In genomic region chr9:41575826-41576225, GRCm38 (mm10) we compare ENCODE assay signal across 14 mouse cellular contexts.
A peak's percentile ranks its signal among the peaks of the same experiment; 100 is the strongest.
DNase-seq lines count a peak whose midpoint lies in the region; ATAC-seq and TF ChIP-seq lines count a peak whose summit lies in the region.
"Had no signal": no experiment of that assay in that cellular context is flagged by ENCODE, and none has a peak within 500 bp of the region (broad histone marks: within the 10 kb centered on the region; RNA-seq: fewer than 3 reads in every experiment).

No protein-coding gene starts in this region.

- H3K36me3 ChIP-seq in embryonic facial prominence, embryonic 13.5 days, result no peaks in the 10 kb centered on the region
- H3K36me3 ChIP-seq in hindbrain, embryonic 12.5 days, result no peaks in the 10 kb centered on the region
- H3K36me3 ChIP-seq in midbrain, embryonic 12.5 days, result no peaks in the 10 kb centered on the region

- TF ChIP-seq CTCF in gastrocnemius, adult 2 months (IDR thresholded peaks at IDR 0.05), result no peak

- no peaks in the 10 kb centered on the region for H3K9me3 ChIP-seq in embryonic facial prominence, embryonic 13.5 days
- H3K9me3 ChIP-seq in hindbrain, embryonic 12.5 days (replicated peaks), result no peaks in the 10 kb centered on the region
- no peaks in the 10 kb centered on the region for H3K9me3 ChIP-seq in midbrain, embryonic 12.5 days

- H3K27ac ChIP-seq in gastrocnemius, adult 2 months, result peak overlapping the region; percentile 20; the same call in 1 of the 2 replicates
- 0 out of 2 replicates have a peak overlapping the region, but pooled peaks have one; percentile 1 for H3K27ac ChIP-seq in embryonic facial prominence, embryonic 13.5 days
- H3K27ac ChIP-seq in hindbrain, embryonic 12.5 days, result 0 out of 2 replicates have a peak overlapping the region, but pooled peaks have one; percentile 52
- peak overlapping the region; percentile 2 for H3K27ac ChIP-seq in midbrain, embryonic 12.5 days (replicated peaks)

- intact Hi-C loops in gastrocnemius, adult 2 months (cut with DNase I), result loop anchor here (10.0 kb wide), 1 partner anchor 351 kb away; no protein-coding TSS in a partner anchor
- intact Hi-C loops in gastrocnemius, postnatal 14 days (cut with DNase I; ENCODE audit: low total_unique reads), result loop anchor here (10.0 kb wide), 2 partner anchors 91 to 351 kb away; no protein-coding TSS in a partner anchor

- H3K4me1 ChIP-seq in embryonic facial prominence, embryonic 13.5 days, result peaks cover 35% of the 10 kb centered on the region
- H3K4me1 ChIP-seq in hindbrain, embryonic 12.5 days, result peaks cover 27% of the 10 kb centered on the region
- peaks cover 39% of the 10 kb centered on the region for H3K4me1 ChIP-seq in midbrain, embryonic 12.5 days

- 19% methylated on average over 5 of the region's 5 CpGs for WGBS in embryonic facial prominence, embryonic 13.5 days
- 28% methylated on average over 5 of the region's 5 CpGs for whole genome bisulfite sequencing in hindbrain, embryonic 12.5 days
- WGBS in midbrain, embryonic 12.5 days, result 15% methylated on average over 5 of the region's 5 CpGs

- no peak for ATAC-seq in embryonic facial prominence, embryonic 13.5 days (ENCODE audit: insufficient number of reproducible peaks, insufficient read depth, low FRiP score, low TSS enrichment, low read depth)
- ATAC-seq in hindbrain, embryonic 12.5 days (ENCODE audit: low FRiP score), result no peak
- no peak for ATAC-seq in midbrain, embryonic 12.5 days (ENCODE audit: low FRiP score, low read depth)

- 0 out of 2 replicates have a peak overlapping the region, but pooled peaks have one; percentile 14 for H3K4me2 ChIP-seq in embryonic facial prominence, embryonic 13.5 days
- no peak overlapping the region for H3K4me2 ChIP-seq in hindbrain, embryonic 12.5 days (replicated peaks)
- H3K4me2 ChIP-seq in midbrain, embryonic 12.5 days (replicated peaks), result no peak overlapping the region
- H3K4me2 ChIP-seq: heart, embryonic 11.5 days; liver, embryonic 11.5 days had no signal

- H3K4me3 ChIP-seq in gastrocnemius, adult 2 months, result no peak overlapping the region
- no peak overlapping the region for H3K4me3 ChIP-seq in embryonic facial prominence, embryonic 13.5 days
- H3K4me3 ChIP-seq in hindbrain, embryonic 12.5 days, result no peak overlapping the region
- no peak overlapping the region for H3K4me3 ChIP-seq in midbrain, embryonic 12.5 days

- DNase-seq in gastrocnemius, adult 2 months, result no peak
- no peak for DNase-seq in gastrocnemius, postnatal 14 days
- DNase-seq in kidney, postnatal 36 days, result no peak
- DNase-seq in MN1 (ENCODE audit: low spot score), result no peak
- DNase-seq in natural killer cell, adult 2 months (ENCODE audit: low spot score in 2 of 2), result no peak
- DNase-seq: gastrocnemius, postnatal 10 days; heart, postnatal 4 days; kidney, adult 2 months; right cerebral cortex, adult 18-20 months had no signal

- H3K27me3 ChIP-seq in embryonic facial prominence, embryonic 13.5 days, result no peaks in the 10 kb centered on the region
- no peaks in the 10 kb centered on the region for H3K27me3 ChIP-seq in hindbrain, embryonic 12.5 days
- no peaks in the 10 kb centered on the region for H3K27me3 ChIP-seq in midbrain, embryonic 12.5 days

- H3K9ac ChIP-seq in embryonic facial prominence, embryonic 13.5 days, result no peak overlapping the region
- H3K9ac ChIP-seq in hindbrain, embryonic 12.5 days, result no peak overlapping the region
- no peak overlapping the region for H3K9ac ChIP-seq in midbrain, embryonic 12.5 days (replicated peaks)

Comparison
In these comparisons a context has a peak if more than half of its experiments do, and no peak if none do; other contexts are left out.
1. H3K27ac ChIP-seq: peak in every context shown above with its lines; median percentile 52 in hindbrain, embryonic 12.5 days; 20 in gastrocnemius, adult 2 months; 2 in midbrain, embryonic 12.5 days; 1 in embryonic facial prominence, embryonic 13.5 days.